Mouse (Mus musculus): Measurements from ENCODE around the gene Ano10. TPM values are rescaled to one million over a fixed set of nuclear protein-coding genes. Genes with fewer than 3 reads are reported as not detected.
"Not testable (repeated sequence)": the region's sequence is repeated elsewhere in the genome, so short reads cannot be mapped to it uniquely, and the experiment has no call there.

The Ano10 gene
- polyA plus RNA-seq, 1 experiment from 2014 or later, result 56.9 TPM

GRCm38 (mm10) chr9:122169901-122170300 lies 124.3 kb downstream of the Ano10 start:
- peaks cover 39% of the 10 kb centered on the region for H3K36me3 ChIP-seq
- no peak overlapping the region for H3K4me3 ChIP-seq
- no peak overlapping the region for H3K9ac ChIP-seq
- H3K4me2 ChIP-seq (replicated peaks), result no peak overlapping the region
- H3K27me3 ChIP-seq (replicated peaks), result no peaks in the 10 kb centered on the region
- no peaks in the 10 kb centered on the region for H3K9me3 ChIP-seq
- no peak for ATAC-seq (ENCODE audit: low FRiP score, low read depth)
- no peaks in the 10 kb centered on the region for H3K4me1 ChIP-seq
- 94% methylated on average over 6 of the region's 6 CpGs for WGBS
- no peak overlapping the region for H3K27ac ChIP-seq

GRCm38 (mm10) chr9:122167719-122168118 lies 126.5 kb downstream of the Ano10 start:
- not testable (repeated sequence) for H3K4me3 ChIP-seq; H3K9ac ChIP-seq; H3K9me3 ChIP-seq; H3K27me3 ChIP-seq (replicated peaks); H3K4me2 ChIP-seq (replicated peaks); H3K27ac ChIP-seq; H3K4me1 ChIP-seq; ATAC-seq (ENCODE audit: low FRiP score, low read depth)
- 90% methylated on average over 5 of the region's 5 CpGs for WGBS
- peaks cover 55% of the 10 kb centered on the region for H3K36me3 ChIP-seq

- no peak overlapping the region for H3K27ac ChIP-seq
- H3K36me3 ChIP-seq, result peaks cover 53% of the 10 kb centered on the region
- 97% methylated on average over 4 of the region's 4 CpGs for WGBS
- H3K27me3 ChIP-seq (replicated peaks), result no peaks in the 10 kb centered on the region
- H3K4me2 ChIP-seq (replicated peaks), result no peak overlapping the region
- H3K4me1 ChIP-seq, result no peaks in the 10 kb centered on the region
- no peaks in the 10 kb centered on the region for H3K9me3 ChIP-seq
- ATAC-seq (ENCODE audit: low FRiP score, low read depth), result no peak
- H3K9ac ChIP-seq, result no peak overlapping the region
- H3K4me3 ChIP-seq, result no peak overlapping the region
Measured at GRCm38 (mm10) chr9:122164535-122164934, 129.7 kb downstream of the Ano10 start.

- no peak overlapping the region for H3K4me2 ChIP-seq (replicated peaks)
- WGBS, result 95% methylated on average over 14 of the region's 14 CpGs
- no peak overlapping the region for H3K27ac ChIP-seq
- no peaks in the 10 kb centered on the region for H3K9me3 ChIP-seq
- peaks cover 27% of the 10 kb centered on the region for H3K36me3 ChIP-seq
- H3K4me1 ChIP-seq, result no peaks in the 10 kb centered on the region
- H3K27me3 ChIP-seq (replicated peaks), result no peaks in the 10 kb centered on the region
- no peak overlapping the region for H3K4me3 ChIP-seq
- H3K9ac ChIP-seq, result no peak overlapping the region
- no peak for ATAC-seq (ENCODE audit: low FRiP score, low read depth)
Measured at GRCm38 (mm10) chr9:122157079-122157441, 137.2 kb downstream of the Ano10 start.

- no peak for ATAC-seq (ENCODE audit: low FRiP score, low read depth)
- no peaks in the 10 kb centered on the region for H3K4me1 ChIP-seq
- H3K27ac ChIP-seq, result no peak overlapping the region
- no peak overlapping the region for H3K4me2 ChIP-seq (replicated peaks)
- H3K27me3 ChIP-seq (replicated peaks), result no peaks in the 10 kb centered on the region
- peaks cover 27% of the 10 kb centered on the region for H3K36me3 ChIP-seq
- no peak overlapping the region for H3K9ac ChIP-seq
- no peak overlapping the region for H3K4me3 ChIP-seq
- H3K9me3 ChIP-seq, result no peaks in the 10 kb centered on the region
- WGBS, result 82% methylated on average over 5 of the region's 5 CpGs
Measured at GRCm38 (mm10) chr9:122156389-122157078, 137.7 kb downstream of the Ano10 start.

GRCm38 (mm10) chr9:122155193-122155592 lies 139.0 kb downstream of the Ano10 start:
- Histone ChIP-seq H3K27ac (no peak overlapping the region), H3K36me3 (peaks cover 19% of the 10 kb centered on the region), H3K9me3 (no peaks in the 10 kb centered on the region), H3K9ac (no peak overlapping the region), H3K4me2 (replicated peaks) (no peak overlapping the region), H3K27me3 (replicated peaks) (no peaks in the 10 kb centered on the region), H3K4me1 (no peaks in the 10 kb centered on the region), H3K4me3 (no peak overlapping the region)
- 100% methylated on average over 1 of the region's 1 CpGs for WGBS
- ATAC-seq (ENCODE audit: low FRiP score, low read depth), result no peak

- no peak overlapping the region for H3K4me2 ChIP-seq (replicated peaks)
- H3K4me3 ChIP-seq, result no peak overlapping the region
- H3K27ac ChIP-seq, result no peak overlapping the region
- no peaks in the 10 kb centered on the region for H3K9me3 ChIP-seq
- no peak for ATAC-seq (ENCODE audit: low FRiP score, low read depth)
- peaks cover 17% of the 10 kb centered on the region for H3K36me3 ChIP-seq
- 90% methylated on average over 3 of the region's 3 CpGs for WGBS
- H3K4me1 ChIP-seq, result no peaks in the 10 kb centered on the region
- no peak overlapping the region for H3K9ac ChIP-seq
- H3K27me3 ChIP-seq (replicated peaks), result no peaks in the 10 kb centered on the region
Measured at GRCm38 (mm10) chr9:122153436-122153835, 140.8 kb downstream of the Ano10 start.

DNA sequence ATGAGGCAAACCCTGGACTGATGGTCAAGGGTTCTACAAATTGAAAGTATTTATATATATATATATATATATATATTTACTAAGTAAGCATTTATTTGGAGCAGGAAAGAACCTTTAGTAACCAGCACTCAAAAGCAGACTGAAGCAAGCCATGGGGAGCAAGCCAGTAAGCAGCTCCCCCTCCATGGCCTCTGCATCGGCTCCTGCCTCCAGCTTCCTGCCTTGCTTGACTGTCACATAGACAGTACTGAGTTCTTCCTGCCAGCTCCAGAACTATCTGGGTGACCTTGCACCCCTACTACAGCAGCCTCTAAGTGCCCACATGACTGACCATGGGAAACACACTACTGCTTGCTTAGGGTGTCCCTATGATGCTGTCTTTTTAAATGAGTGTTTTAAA lies 141.7 kb downstream of the Ano10 start:
- Histone ChIP-seq H3K4me3 (no peak overlapping the region), H3K27me3 (replicated peaks) (no peaks in the 10 kb centered on the region), H3K27ac (no peak overlapping the region), H3K4me1 (no peaks in the 10 kb centered on the region), H3K36me3 (peaks cover 9% of the 10 kb centered on the region), H3K4me2 (replicated peaks) (no peak overlapping the region), H3K9ac (no peak overlapping the region), H3K9me3 (no peaks in the 10 kb centered on the region)
- 88% methylated on average over 1 of the region's 1 CpGs for WGBS
- no peak for ATAC-seq (ENCODE audit: low FRiP score, low read depth)

- H3K27me3 ChIP-seq (replicated peaks), result no peaks in the 10 kb centered on the region
- no peak overlapping the region for H3K9ac ChIP-seq
- no peak overlapping the region for H3K4me2 ChIP-seq (replicated peaks)
- no peaks in the 10 kb centered on the region for H3K9me3 ChIP-seq
- peaks cover 6% of the 10 kb centered on the region for H3K36me3 ChIP-seq
- H3K4me1 ChIP-seq, result no peaks in the 10 kb centered on the region
- H3K27ac ChIP-seq, result no peak overlapping the region
- ATAC-seq (ENCODE audit: low FRiP score, low read depth), result no peak
- 93% methylated on average over 4 of the region's 4 CpGs for WGBS
- H3K4me3 ChIP-seq, result no peak overlapping the region
Measured at GRCm38 (mm10) chr9:122152063-122152462, 142.2 kb downstream of the Ano10 start.

- no peak overlapping the region for H3K4me2 ChIP-seq (replicated peaks)
- ATAC-seq (ENCODE audit: low FRiP score, low read depth), result no peak
- 88% methylated on average over 9 of the region's 9 CpGs for WGBS
- H3K4me3 ChIP-seq, result no peak overlapping the region
- H3K27me3 ChIP-seq (replicated peaks), result no peaks in the 10 kb centered on the region
- H3K4me1 ChIP-seq, result no peaks in the 10 kb centered on the region
- H3K9me3 ChIP-seq, result no peaks in the 10 kb centered on the region
- H3K27ac ChIP-seq, result no peak overlapping the region
- no peak overlapping the region for H3K9ac ChIP-seq
- H3K36me3 ChIP-seq, result peaks cover 1% of the 10 kb centered on the region
Measured at GRCm38 (mm10) chr9:122149997-122150826, 144.0 kb downstream of the Ano10 start.

- no peak for ATAC-seq (ENCODE audit: low FRiP score, low read depth)
- 86% methylated on average over 3 of the region's 3 CpGs for WGBS
- Histone ChIP-seq H3K9me3 (no peaks in the 10 kb centered on the region; the same call in 1 of the 2 replicates), H3K27ac (no peak overlapping the region), H3K27me3 (replicated peaks) (no peaks in the 10 kb centered on the region), H3K4me1 (no peaks in the 10 kb centered on the region), H3K9ac (no peak overlapping the region), H3K4me2 (replicated peaks) (no peak overlapping the region), H3K4me3 (no peak overlapping the region), H3K36me3 (peaks cover 13% of the 10 kb centered on the region)
Measured at GRCm38 (mm10) chr9:122148356-122148755, 145.9 kb downstream of the Ano10 start.

DNA sequence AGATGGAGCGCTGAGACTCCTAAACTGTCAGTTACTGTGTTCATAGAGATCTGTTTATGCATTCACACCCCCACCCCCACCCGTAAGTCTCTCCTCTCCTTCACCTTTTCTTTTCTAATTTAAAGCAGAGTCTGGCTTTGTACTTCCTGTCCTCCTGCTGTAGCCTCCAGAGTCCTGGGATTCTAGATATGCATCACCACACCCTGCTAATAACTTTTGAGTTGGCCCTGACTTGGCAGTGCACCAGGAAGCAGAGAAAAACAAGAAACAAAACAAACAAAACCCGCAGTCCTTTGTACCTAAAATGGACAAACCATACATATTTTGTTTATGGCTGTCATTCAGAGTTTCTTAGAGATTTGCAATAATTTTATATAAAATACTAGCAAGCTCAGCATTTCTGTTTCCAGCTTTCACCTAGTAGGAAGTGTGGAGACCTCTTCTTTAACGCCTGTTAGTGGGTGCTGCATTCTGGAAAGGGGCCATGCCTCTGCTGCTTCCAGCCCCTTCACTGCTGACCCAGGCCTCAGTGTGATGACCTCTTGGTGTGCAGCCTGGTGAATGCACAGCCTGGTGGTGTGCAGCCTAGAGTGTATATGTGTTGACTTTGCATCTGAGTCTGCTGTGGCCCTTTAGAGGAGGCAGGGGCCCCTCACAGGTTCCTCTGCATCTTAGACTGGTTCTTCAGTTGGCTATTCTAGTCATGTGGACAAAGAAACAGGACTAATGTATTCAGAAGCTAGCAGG lies 147.9 kb downstream of the Ano10 start:
- no peak for ATAC-seq (ENCODE audit: low FRiP score, low read depth)
- Histone ChIP-seq H3K4me3 (no peak overlapping the region), H3K36me3 (peaks cover 13% of the 10 kb centered on the region), H3K4me1 (no peaks in the 10 kb centered on the region), H3K27me3 (replicated peaks) (no peaks in the 10 kb centered on the region), H3K9ac (no peak overlapping the region), H3K4me2 (replicated peaks) (no peak overlapping the region), H3K9me3 (no peaks in the 10 kb centered on the region; the same call in 1 of the 2 replicates), H3K27ac (no peak overlapping the region)
- WGBS, result 88% methylated on average over 4 of the region's 4 CpGs

All from neural tube, embryonic 12.5 days (tissue).